Comparison of ENCODE assay signal across 17 mouse cellular contexts in the genomic region with DNA sequence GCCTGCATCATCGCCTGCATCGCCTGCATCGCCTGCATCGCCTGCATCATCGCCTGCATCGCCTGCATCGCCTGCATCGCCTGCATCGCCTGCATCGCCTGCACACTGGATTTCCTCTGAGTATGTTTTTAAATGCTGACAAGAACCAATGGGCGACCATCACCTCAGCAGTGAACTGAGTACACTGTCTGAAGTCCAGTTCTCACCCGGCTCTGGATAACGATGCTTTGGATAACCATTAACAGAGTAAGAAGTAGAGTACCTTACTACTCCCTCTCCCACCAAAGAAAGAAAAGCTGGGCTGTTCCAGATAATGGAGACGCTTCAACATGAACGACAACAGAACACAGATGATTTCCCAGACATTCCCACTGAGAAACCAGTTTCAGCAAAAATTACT.
"Had no signal": no experiment of that assay in that cellular context is flagged by ENCODE, and none has a peak within 500 bp of the region (broad histone marks: within the 10 kb centered on the region; RNA-seq: fewer than 3 reads in every experiment).

No protein-coding gene starts in this region.

- H3K27me3 ChIP-seq: limb, embryonic 12.5 days; limb, embryonic 15.5 days; liver, embryonic 13.5 days had no signal

- H3K4me3 ChIP-seq: limb, embryonic 12.5 days; limb, embryonic 15.5 days; liver, embryonic 13.5 days had no signal

- H3K4me1 ChIP-seq: limb, embryonic 15.5 days had no signal

- ATAC-seq: hindbrain, postnatal 0 days; inflammation-experienced regulatory T-cells, adult 6 months; intestine, postnatal 0 days had no signal

- H3K9ac ChIP-seq: limb, embryonic 12.5 days; limb, embryonic 15.5 days; liver, embryonic 13.5 days had no signal

- H3K27ac ChIP-seq: hindbrain, postnatal 0 days; limb, embryonic 15.5 days; liver, embryonic 13.5 days; stomach, postnatal 0 days had no signal

- H3K9me3 ChIP-seq: limb, embryonic 12.5 days; limb, embryonic 15.5 days; liver, embryonic 13.5 days had no signal

- H3K4me2 ChIP-seq: limb, embryonic 12.5 days; limb, embryonic 15.5 days; liver, embryonic 13.5 days; midbrain, embryonic 11.5 days had no signal

- H3K36me3 ChIP-seq: limb, embryonic 15.5 days had no signal

- DNase-seq: left cerebral cortex, postnatal 4 days; liver, embryonic 13.5 days; lung, adult 2 months; lung, postnatal 14 days; lung, postnatal 4 days; midbrain, embryonic 14.5 days; right cerebral cortex, postnatal 4 days; thymus, adult 2 months; thymus, postnatal 14 days; thymus, postnatal 4 days had no signal
